Mouse (Mus musculus): ENCODE results near the gene Slc25a53. TPM values are rescaled to one million over a fixed set of nuclear protein-coding genes. Genes with fewer than 3 reads are reported as not detected.
A peak's percentile ranks its signal among the peaks of the same experiment; 100 is the strongest.

Gene Slc25a53
- total and polyA plus RNA-seq, 2 experiments from 2014 or later: 11.1 to 20.6 TPM

DNA sequence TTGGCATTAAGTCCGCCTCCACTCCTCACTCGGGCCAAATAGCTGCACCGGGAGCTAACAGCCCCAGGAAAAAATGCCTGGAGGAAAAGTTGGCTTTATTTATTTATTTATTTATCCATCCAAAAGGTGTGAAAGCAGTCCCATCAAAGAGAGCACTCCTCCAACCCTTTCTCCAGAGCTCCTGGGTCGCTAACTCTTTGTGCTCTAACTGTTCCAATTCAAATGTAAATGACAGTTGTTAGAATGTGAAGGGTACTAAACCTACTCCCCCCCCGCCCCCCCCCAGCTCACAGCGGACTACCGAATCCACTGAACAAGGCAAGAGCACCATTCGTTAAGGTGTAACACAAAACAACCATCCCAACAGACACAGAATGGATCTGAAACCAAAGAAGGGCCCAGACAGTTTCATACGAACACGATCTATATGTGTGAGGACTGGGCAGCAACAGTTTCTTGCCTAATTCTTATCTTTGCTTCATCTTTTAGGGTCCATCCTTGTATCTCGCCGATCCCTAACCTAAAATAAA is 567 bp downstream of the Slc25a53 start:
- Histone ChIP-seq H3K4me3 (ENCODE audit: low read depth, low read length) (peak overlapping the region; percentile 45), H3K9ac (replicated peaks; ENCODE audit: low read length, poor library complexity, severe bottlenecking) (peak overlapping the region; percentile 73), H3K9me3 (ENCODE audit: low read length) (no peaks in the 10 kb centered on the region), H3K36me3 (ENCODE audit: insufficient read depth, low read length) (no peaks in the 10 kb centered on the region), H3K27ac (ENCODE audit: low read depth, low read length) (peak overlapping the region; percentile 93), H3K4me1 (ENCODE audit: insufficient read depth, low read length) (no peaks in the 10 kb centered on the region), H3K27me3 (ENCODE audit: insufficient read depth, low read length) (no peaks in the 10 kb centered on the region), H3K4me2 (ENCODE audit: low read depth, low read length, poor library complexity, severe bottlenecking) (peak overlapping the region; percentile 58)
- no peak for TF ChIP-seq CTCF (IDR thresholded peaks at IDR 0.05)
- 20% methylated on average over 12 of the region's 12 CpGs for WGBS
- DNase-seq (ENCODE audit: low spot score) (no peak), ATAC-seq (ENCODE audit: low FRiP score) (peak; percentile 61; the same call in 1 of the 2 replicates)

DNA sequence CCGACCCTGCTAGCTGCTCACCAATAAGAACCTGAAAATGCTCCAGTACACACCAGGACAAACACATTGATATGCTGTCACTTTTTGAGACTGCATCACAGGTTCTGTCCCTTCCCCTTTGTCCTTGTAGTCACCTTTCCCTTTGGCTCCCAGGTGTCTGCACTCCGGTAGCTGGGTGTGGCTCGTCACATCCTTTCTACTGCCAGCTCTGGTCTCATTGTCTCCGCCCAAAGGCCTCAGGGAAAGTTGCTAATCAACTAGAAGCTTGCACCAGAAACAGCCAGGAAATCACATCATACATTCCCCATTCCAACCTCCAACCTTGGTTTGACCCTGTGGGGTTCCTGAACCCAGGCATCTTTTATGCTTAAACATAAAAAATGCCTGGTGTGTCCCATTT is 3.8 kb downstream of the Slc25a53 start:
- Histone ChIP-seq H3K4me3 (ENCODE audit: low read depth, low read length) (no peak overlapping the region), H3K27ac (ENCODE audit: low read depth, low read length) (no peak overlapping the region), H3K4me2 (ENCODE audit: low read depth, low read length, poor library complexity, severe bottlenecking) (no peak overlapping the region), H3K36me3 (ENCODE audit: insufficient read depth, low read length) (no peaks in the 10 kb centered on the region), H3K4me1 (ENCODE audit: insufficient read depth, low read length) (no peaks in the 10 kb centered on the region), H3K9me3 (ENCODE audit: low read length) (no peaks in the 10 kb centered on the region), H3K27me3 (ENCODE audit: insufficient read depth, low read length) (no peaks in the 10 kb centered on the region), H3K9ac (replicated peaks; ENCODE audit: low read length, poor library complexity, severe bottlenecking) (no peak overlapping the region)
- ATAC-seq (ENCODE audit: low FRiP score): no peak
- no peak for TF ChIP-seq CTCF (IDR thresholded peaks at IDR 0.05)
- 75% methylated on average over 4 of the region's 4 CpGs for WGBS
- DNase-seq (ENCODE audit: low spot score): no peak

DNA sequence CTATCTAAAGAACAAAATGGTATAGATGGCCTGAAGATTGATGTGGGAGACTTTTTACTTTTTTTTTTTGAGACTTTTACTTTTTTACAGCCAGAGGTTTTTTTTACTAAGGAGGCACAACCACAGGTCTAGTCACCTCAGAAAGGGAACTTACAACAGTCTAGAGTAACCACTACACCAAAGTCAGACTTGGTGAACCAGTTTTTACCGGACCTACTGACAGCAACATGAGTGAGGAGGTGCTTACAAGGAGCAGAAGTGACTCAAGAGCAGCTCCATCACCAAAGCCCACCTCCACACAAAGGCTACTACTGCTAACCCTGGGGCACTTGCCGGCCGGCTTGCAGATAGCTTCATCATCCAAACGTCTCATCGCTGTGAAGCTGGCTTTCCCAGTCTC is 6.4 kb downstream of the Slc25a53 start:
- ATAC-seq (ENCODE audit: low FRiP score) (no peak), DNase-seq (ENCODE audit: low spot score) (no peak)
- no peaks in the 10 kb centered on the region for H3K27me3 ChIP-seq (ENCODE audit: insufficient read depth, low read length)
- no peak overlapping the region for H3K9ac ChIP-seq (replicated peaks; ENCODE audit: low read length, poor library complexity, severe bottlenecking)
- H3K36me3 ChIP-seq (ENCODE audit: insufficient read depth, low read length): no peaks in the 10 kb centered on the region
- no peak for TF ChIP-seq CTCF (IDR thresholded peaks at IDR 0.05)
- no peaks in the 10 kb centered on the region for H3K4me1 ChIP-seq (ENCODE audit: insufficient read depth, low read length)
- H3K27ac ChIP-seq (ENCODE audit: low read depth, low read length): no peak overlapping the region
- 92% methylated on average over 5 of the region's 5 CpGs for WGBS
- H3K4me2 ChIP-seq (ENCODE audit: low read depth, low read length, poor library complexity, severe bottlenecking): no peak overlapping the region
- H3K4me3 ChIP-seq (ENCODE audit: low read depth, low read length): no peak overlapping the region
- no peaks in the 10 kb centered on the region for H3K9me3 ChIP-seq (ENCODE audit: low read length)

DNA sequence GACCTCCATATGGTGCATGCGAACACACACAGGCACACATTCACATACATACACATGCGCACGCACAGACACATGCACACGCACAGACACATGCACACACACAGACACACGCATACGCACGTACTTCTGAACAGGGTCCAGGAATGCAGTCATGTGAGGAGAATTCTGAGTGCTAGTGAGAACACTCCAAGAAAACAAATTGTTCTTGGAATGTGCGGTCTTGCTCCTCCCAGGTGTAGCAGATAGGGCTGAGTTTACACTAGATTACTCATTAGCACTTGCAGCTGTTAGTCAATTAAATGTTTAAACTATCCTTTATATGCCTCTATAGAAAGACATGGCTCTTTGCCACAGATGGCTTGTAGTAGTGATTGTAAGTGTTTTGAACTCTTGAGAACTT is 7.2 kb downstream of the Slc25a53 start:
- H3K27ac ChIP-seq (ENCODE audit: low read depth, low read length): no peak overlapping the region
- no peaks in the 10 kb centered on the region for H3K9me3 ChIP-seq (ENCODE audit: low read length)
- no peaks in the 10 kb centered on the region for H3K4me1 ChIP-seq (ENCODE audit: insufficient read depth, low read length)
- H3K9ac ChIP-seq (replicated peaks; ENCODE audit: low read length, poor library complexity, severe bottlenecking): no peak overlapping the region
- TF ChIP-seq CTCF (IDR thresholded peaks at IDR 0.05): no peak
- ATAC-seq (ENCODE audit: low FRiP score): no peak
- no peak for DNase-seq (ENCODE audit: low spot score)
- H3K36me3 ChIP-seq (ENCODE audit: insufficient read depth, low read length): no peaks in the 10 kb centered on the region
- H3K4me3 ChIP-seq (ENCODE audit: low read depth, low read length): no peak overlapping the region
- WGBS: 93% methylated on average over 8 of the region's 8 CpGs
- H3K27me3 ChIP-seq (ENCODE audit: insufficient read depth, low read length): no peaks in the 10 kb centered on the region
- no peak overlapping the region for H3K4me2 ChIP-seq (ENCODE audit: low read depth, low read length, poor library complexity, severe bottlenecking)

DNA sequence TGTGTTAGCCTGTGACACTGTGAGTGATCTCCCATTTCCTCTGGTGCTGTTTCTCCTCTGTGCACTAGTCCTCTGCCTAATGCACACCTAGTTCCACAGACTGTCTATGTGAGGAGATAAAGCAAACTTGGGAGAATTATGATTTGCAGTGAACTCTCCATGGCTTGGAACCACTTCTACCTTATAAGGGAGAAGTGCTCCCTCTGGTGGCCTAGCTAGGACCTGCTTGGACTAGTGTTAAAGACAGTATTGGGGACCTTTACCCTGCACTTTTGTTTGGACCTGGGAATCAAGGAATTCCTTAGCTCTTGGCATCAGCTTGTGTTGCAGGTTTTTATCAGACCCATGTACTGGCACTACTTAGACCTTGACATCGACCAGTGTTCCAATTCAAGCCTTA is 18.8 kb downstream of the Slc25a53 start:
- peak; percentile 83 for TF ChIP-seq CTCF (IDR thresholded peaks at IDR 0.05)
- DNase-seq (ENCODE audit: low spot score): peak; percentile 80
- Histone ChIP-seq H3K4me2 (ENCODE audit: low read depth, low read length, poor library complexity, severe bottlenecking) (no peak overlapping the region), H3K4me1 (ENCODE audit: insufficient read depth, low read length) (no peaks in the 10 kb centered on the region), H3K9me3 (ENCODE audit: low read length) (no peaks in the 10 kb centered on the region), H3K27me3 (ENCODE audit: insufficient read depth, low read length) (no peaks in the 10 kb centered on the region), H3K36me3 (ENCODE audit: insufficient read depth, low read length) (no peaks in the 10 kb centered on the region), H3K9ac (replicated peaks; ENCODE audit: low read length, poor library complexity, severe bottlenecking) (no peak overlapping the region), H3K4me3 (ENCODE audit: low read depth, low read length) (no peak overlapping the region), H3K27ac (ENCODE audit: low read depth, low read length) (no peak overlapping the region)
- ATAC-seq (ENCODE audit: low FRiP score): 0 out of 2 replicates have a peak, but pooled peaks have one; percentile 34
- 14% methylated on average over 1 of the region's 1 CpGs for WGBS

DNA sequence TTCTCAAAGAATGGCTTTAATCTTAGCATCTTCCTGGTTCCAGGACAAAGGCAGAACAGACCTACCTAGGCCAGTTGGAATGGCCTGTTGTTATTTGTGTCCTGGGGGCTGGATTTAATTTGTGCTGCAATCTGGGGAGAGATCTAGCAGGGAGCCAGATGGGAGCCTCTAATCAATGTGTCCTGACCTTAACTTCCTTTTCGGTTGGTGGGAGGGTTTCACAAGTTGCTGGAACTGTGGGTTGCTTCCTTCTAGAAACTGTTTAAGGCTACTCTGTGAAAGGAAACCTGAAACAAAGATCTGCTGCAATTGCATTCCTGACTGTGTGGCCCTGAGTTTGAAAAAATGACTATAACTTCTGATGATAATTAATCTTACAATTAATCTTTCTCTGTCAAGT is 20.4 kb downstream of the Slc25a53 start:
- Histone ChIP-seq H3K4me3 (ENCODE audit: low read depth, low read length) (no peak overlapping the region), H3K4me1 (ENCODE audit: insufficient read depth, low read length) (no peaks in the 10 kb centered on the region), H3K27ac (ENCODE audit: low read depth, low read length) (no peak overlapping the region), H3K9ac (replicated peaks; ENCODE audit: low read length, poor library complexity, severe bottlenecking) (no peak overlapping the region), H3K36me3 (ENCODE audit: insufficient read depth, low read length) (no peaks in the 10 kb centered on the region), H3K4me2 (ENCODE audit: low read depth, low read length, poor library complexity, severe bottlenecking) (no peak overlapping the region), H3K9me3 (ENCODE audit: low read length) (no peaks in the 10 kb centered on the region), H3K27me3 (ENCODE audit: insufficient read depth, low read length) (no peaks in the 10 kb centered on the region)
- DNase-seq (ENCODE audit: low spot score) (no peak), ATAC-seq (ENCODE audit: low FRiP score) (no peak)
- no peak for TF ChIP-seq CTCF (IDR thresholded peaks at IDR 0.05)
- 78% methylated on average over 1 of the region's 1 CpGs for WGBS

Measured in midbrain, postnatal 0 days (tissue).